Mouse (Mus musculus) spleen, postnatal 4 days (tissue): ENCODE measurements around the gene Rph3a.
A peak's percentile ranks its signal among the peaks of the same experiment; 100 is the strongest.

Experiments used
- DNase-seq, 2 experiments: peaks; one replicate each; pipeline ENCODE4 v3.0.0; 2022; ENCODE audit warnings: low spot score in 2 of 2

Gene Rph3a

GRCm38 (mm10) chr5:121009811-121010569 is at the start of gene Rph3a:
Rph3a (minus strand) TSS chr5:121010092.
- DNase-seq: no peak

GRCm38 (mm10) chr5:121058261-121058660 is 48.4 kb upstream of the Rph3a start:
- DNase-seq: no peak

- no peak for DNase-seq
Observed at GRCm38 (mm10) chr5:121053886-121054285, 44.0 kb upstream of the Rph3a start.

- DNase-seq: no peak
Observed at GRCm38 (mm10) chr5:121041791-121042190, 31.9 kb upstream of the Rph3a start.

- no peak for DNase-seq
Observed at GRCm38 (mm10) chr5:121039465-121039864, 29.6 kb upstream of the Rph3a start.

- no peak for DNase-seq
Observed at GRCm38 (mm10) chr5:121030161-121030560, 20.3 kb upstream of the Rph3a start.

- DNase-seq: no peak
Observed at GRCm38 (mm10) chr5:121019505-121019904, 9.6 kb upstream of the Rph3a start.

- no peak for DNase-seq
Observed at GRCm38 (mm10) chr5:121017699-121018098, 7.8 kb upstream of the Rph3a start.

- no peak for DNase-seq
Observed at GRCm38 (mm10) chr5:121016405-121016804, 6.5 kb upstream of the Rph3a start.

GRCm38 (mm10) chr5:121014496-121014895 is 4.6 kb upstream of the Rph3a start:
- DNase-seq: no peak

- DNase-seq: no peak
Observed at GRCm38 (mm10) chr5:121011962-121012361, 2.1 kb upstream of the Rph3a start.

- DNase-seq: peak; percentile 41 to 76
Observed at GRCm38 (mm10) chr5:121009406-121009805, 486 bp downstream of the Rph3a start.

GRCm38 (mm10) chr5:121008411-121009239 is 1.3 kb downstream of the Rph3a start:
- DNase-seq: no peak

- DNase-seq: no peak
Observed at GRCm38 (mm10) chr5:121007563-121007962, 2.3 kb downstream of the Rph3a start.

- no peak for DNase-seq
Observed at GRCm38 (mm10) chr5:121007130-121007529, 2.8 kb downstream of the Rph3a start.

GRCm38 (mm10) chr5:121006176-121006575 is 3.7 kb downstream of the Rph3a start:
- DNase-seq: no peak

GRCm38 (mm10) chr5:121003781-121004180 is 6.1 kb downstream of the Rph3a start:
- no peak for DNase-seq

GRCm38 (mm10) chr5:120999573-120999972 is 10.3 kb downstream of the Rph3a start:
- no peak for DNase-seq

GRCm38 (mm10) chr5:120988373-120988772 is 21.5 kb downstream of the Rph3a start:
- no peak for DNase-seq

- DNase-seq: no peak
Observed at GRCm38 (mm10) chr5:120983029-120983428, 26.9 kb downstream of the Rph3a start.

GRCm38 (mm10) chr5:120981211-120981610 is 28.7 kb downstream of the Rph3a start:
- DNase-seq: no peak

- no peak for DNase-seq
Observed at GRCm38 (mm10) chr5:120980116-120980515, 29.8 kb downstream of the Rph3a start.

GRCm38 (mm10) chr5:120976138-120976537 is 33.8 kb downstream of the Rph3a start:
- no peak for DNase-seq
